Mouse (Mus musculus) MN1 (cell line): ENCODE results near the gene Malrd1.
"Not testable (repeated sequence)": the region's sequence is repeated elsewhere in the genome, so short reads cannot be mapped to it uniquely, and the experiment has no call there.

Source experiments
- DNase-seq: peaks from one replicate; pipeline ENCODE4 v3.0.0-alpha.2; 2016; ENCODE audit warnings: low spot score

Malrd1 gene

GRCm38 (mm10) chr2:15526241-15526924 lies at the start of gene Malrd1:
Gene Malrd1, plus strand, starts transcription at chr2:15526479.
- DNase-seq = no peak

- DNase-seq = no peak
These were observed 12.4 kb downstream of the Malrd1 start for GRCm38 (mm10) chr2:15538643-15539042.

- no peak for DNase-seq
These were observed 87.2 kb downstream of the Malrd1 start for GRCm38 (mm10) chr2:15613327-15613948.

- DNase-seq = no peak
These were observed 87.7 kb downstream of the Malrd1 start for GRCm38 (mm10) chr2:15614026-15614425.

- no peak for DNase-seq
These were observed 109.5 kb downstream of the Malrd1 start for GRCm38 (mm10) chr2:15635761-15636160.

GRCm38 (mm10) chr2:15643864-15644263 lies 117.6 kb downstream of the Malrd1 start:
- DNase-seq = no peak

GRCm38 (mm10) chr2:15656388-15656787 lies 130.1 kb downstream of the Malrd1 start:
- DNase-seq = no peak

GRCm38 (mm10) chr2:15702977-15703376 lies 176.7 kb downstream of the Malrd1 start:
- DNase-seq = no peak

- DNase-seq = no peak
These were observed 214.7 kb downstream of the Malrd1 start for GRCm38 (mm10) chr2:15740945-15741344.

GRCm38 (mm10) chr2:15744979-15745688 lies 218.9 kb downstream of the Malrd1 start:
- no peak for DNase-seq

GRCm38 (mm10) chr2:15784818-15785217 lies 258.5 kb downstream of the Malrd1 start:
- no peak for DNase-seq

- no peak for DNase-seq
These were observed 289.4 kb downstream of the Malrd1 start for GRCm38 (mm10) chr2:15815724-15816123.

GRCm38 (mm10) chr2:15869380-15869779 lies 343.1 kb downstream of the Malrd1 start:
- no peak for DNase-seq

- no peak for DNase-seq
These were observed 367.3 kb downstream of the Malrd1 start for GRCm38 (mm10) chr2:15893418-15894120.

GRCm38 (mm10) chr2:15925432-15925831 lies 399.2 kb downstream of the Malrd1 start:
- no peak for DNase-seq

GRCm38 (mm10) chr2:15926041-15926440 lies 399.8 kb downstream of the Malrd1 start:
- no peak for DNase-seq

GRCm38 (mm10) chr2:15931479-15931878 lies 405.2 kb downstream of the Malrd1 start:
- DNase-seq = no peak

- DNase-seq = no peak
These were observed 405.6 kb downstream of the Malrd1 start for GRCm38 (mm10) chr2:15931924-15932323.

GRCm38 (mm10) chr2:15932340-15932739 lies 406.1 kb downstream of the Malrd1 start:
- DNase-seq = no peak

GRCm38 (mm10) chr2:16002925-16003324 lies 476.6 kb downstream of the Malrd1 start:
- no peak for DNase-seq

- not testable (repeated sequence) for DNase-seq
These were observed 490.8 kb downstream of the Malrd1 start for GRCm38 (mm10) chr2:16017046-16017445.

- not testable (repeated sequence) for DNase-seq
These were observed 491.4 kb downstream of the Malrd1 start for GRCm38 (mm10) chr2:16017719-16018118.
